Mouse (Mus musculus): ENCODE data around the gene Elp5. TPM values are rescaled to one million over a fixed set of nuclear protein-coding genes. Genes with fewer than 3 reads are reported as not detected.

Elp5 gene
- polyA plus RNA-seq, 1 experiment: 77.6 TPM

DNA sequence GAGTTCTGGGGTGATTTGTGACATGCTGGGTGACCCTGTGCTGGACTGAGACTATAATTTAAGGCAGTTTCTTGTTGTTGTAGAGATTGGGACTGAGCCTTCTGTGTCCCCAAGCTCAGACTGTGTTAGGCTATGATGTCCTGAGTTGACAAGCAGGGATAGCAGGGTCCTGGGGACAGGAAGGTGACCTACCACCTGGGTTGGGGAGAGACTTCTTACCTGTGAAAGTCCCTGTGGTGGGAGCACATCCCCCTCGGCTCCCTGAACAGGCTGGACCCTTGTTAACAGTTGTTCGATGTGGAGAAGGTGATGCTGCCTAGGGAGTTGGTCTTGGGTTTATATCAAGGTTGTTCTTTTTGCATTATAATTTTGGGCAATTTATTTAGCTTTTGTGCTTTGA is 20.2 kb upstream of the Elp5 start:
- peaks cover 50% of the 10 kb centered on the region for H3K36me3 ChIP-seq (ENCODE audit: control insufficient read depth, insufficient read depth, low read length, poor library complexity, severe bottlenecking)
- H3K4me3 ChIP-seq (ENCODE audit: low read depth, low read length): peak overlapping the region; percentile 29

DNA sequence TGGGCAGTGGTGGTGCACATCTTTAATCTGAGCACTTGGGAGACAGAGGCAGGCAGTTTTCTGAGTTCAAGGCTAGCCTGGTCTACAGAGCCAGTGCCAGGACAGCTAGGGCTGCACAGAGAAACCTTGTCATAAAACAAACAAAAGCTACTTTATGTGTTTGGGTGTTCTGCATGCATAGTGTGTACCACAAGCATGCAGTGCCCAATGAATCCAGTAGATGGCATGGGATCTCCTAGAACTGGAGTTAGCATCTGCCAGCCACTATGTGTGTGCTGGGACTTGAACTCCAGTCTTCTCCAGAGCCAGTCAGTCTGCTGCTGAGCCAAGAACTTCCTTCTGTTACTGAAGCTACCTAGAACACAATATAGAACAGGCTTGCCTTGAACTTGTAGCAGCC is 19.5 kb upstream of the Elp5 start:
- Histone ChIP-seq H3K4me3 (ENCODE audit: low read depth, low read length) (peak overlapping the region; percentile 29), H3K9me3 (replicated peaks; ENCODE audit: control insufficient read depth, insufficient read depth, low read length, poor library complexity, severe bottlenecking) (no peaks in the 10 kb centered on the region), H3K27ac (ENCODE audit: insufficient read depth, low read length) (no peak overlapping the region), H3K36me3 (ENCODE audit: control insufficient read depth, insufficient read depth, low read length, poor library complexity, severe bottlenecking) (peaks cover 45% of the 10 kb centered on the region), H3K9ac (ENCODE audit: low read depth, poor library complexity, severe bottlenecking) (peak overlapping the region; percentile 86), H3K4me1 (ENCODE audit: control insufficient read depth, insufficient read depth, low read length) (no peaks in the 10 kb centered on the region), H3K27me3 (ENCODE audit: control insufficient read depth, insufficient read depth, low read length, poor library complexity, severe bottlenecking) (no peaks in the 10 kb centered on the region)
- peak; percentile 32 for TF ChIP-seq CTCF (IDR thresholded peaks at IDR 0.05; ENCODE audit: low read depth, low read length)
- no peak for TF ChIP-seq POLR2A (IDR thresholded peaks at IDR 0.05; ENCODE audit: insufficient read depth, low read length)
- no peak for TF ChIP-seq EP300 (IDR thresholded peaks at IDR 0.05; ENCODE audit: insufficient read depth, low read depth, low read length)

More for the DNA sequence above, 20.2 kb upstream of the Elp5 start:
- H3K9ac ChIP-seq (ENCODE audit: low read depth, poor library complexity, severe bottlenecking): no peak overlapping the region
- no peaks in the 10 kb centered on the region for H3K4me1 ChIP-seq (ENCODE audit: control insufficient read depth, insufficient read depth, low read length)
- TF ChIP-seq EP300 (IDR thresholded peaks at IDR 0.05; ENCODE audit: insufficient read depth, low read depth, low read length): no peak
- no peak for TF ChIP-seq CTCF (IDR thresholded peaks at IDR 0.05; ENCODE audit: low read depth, low read length)
- no peak for TF ChIP-seq POLR2A (IDR thresholded peaks at IDR 0.05; ENCODE audit: insufficient read depth, low read length)
- no peaks in the 10 kb centered on the region for H3K27me3 ChIP-seq (ENCODE audit: control insufficient read depth, insufficient read depth, low read length, poor library complexity, severe bottlenecking)
- H3K9me3 ChIP-seq (replicated peaks; ENCODE audit: control insufficient read depth, insufficient read depth, low read length, poor library complexity, severe bottlenecking): no peaks in the 10 kb centered on the region
- H3K27ac ChIP-seq (ENCODE audit: insufficient read depth, low read length): no peak overlapping the region

DNA sequence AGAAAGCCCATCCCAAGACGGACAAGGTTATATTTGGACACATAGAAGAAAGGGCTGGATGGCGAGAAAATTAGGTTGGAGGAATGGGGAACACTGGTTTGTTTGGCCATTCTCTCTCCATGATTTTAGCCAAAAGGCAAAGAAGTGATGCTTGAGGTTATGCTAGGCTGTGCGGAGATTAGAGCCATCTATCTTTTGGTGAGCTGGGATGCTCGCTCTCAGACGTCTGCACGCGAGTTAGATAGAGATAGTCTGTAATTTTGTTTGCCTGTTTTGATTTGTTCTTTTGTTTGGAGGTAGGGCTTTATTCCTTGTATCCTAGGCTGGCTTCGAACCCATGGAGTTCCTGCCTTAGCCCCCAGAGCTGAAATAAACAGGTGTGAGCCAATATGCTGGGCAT is 18.8 kb upstream of the Elp5 start:
- Histone ChIP-seq H3K4me3 (ENCODE audit: low read depth, low read length) (peak overlapping the region; percentile 87), H3K4me1 (ENCODE audit: control insufficient read depth, insufficient read depth, low read length) (no peaks in the 10 kb centered on the region), H3K9ac (ENCODE audit: low read depth, poor library complexity, severe bottlenecking) (peak overlapping the region; percentile 86), H3K36me3 (ENCODE audit: control insufficient read depth, insufficient read depth, low read length, poor library complexity, severe bottlenecking) (peaks cover 39% of the 10 kb centered on the region), H3K9me3 (replicated peaks; ENCODE audit: control insufficient read depth, insufficient read depth, low read length, poor library complexity, severe bottlenecking) (no peaks in the 10 kb centered on the region), H3K27ac (ENCODE audit: insufficient read depth, low read length) (peak overlapping the region; percentile 73), H3K27me3 (ENCODE audit: control insufficient read depth, insufficient read depth, low read length, poor library complexity, severe bottlenecking) (no peaks in the 10 kb centered on the region)
- TF ChIP-seq CTCF (IDR thresholded peaks at IDR 0.05; ENCODE audit: low read depth, low read length) (no peak), EP300 (IDR thresholded peaks at IDR 0.05; ENCODE audit: insufficient read depth, low read depth, low read length) (no peak), POLR2A (IDR thresholded peaks at IDR 0.05; ENCODE audit: insufficient read depth, low read length) (no peak)

DNA sequence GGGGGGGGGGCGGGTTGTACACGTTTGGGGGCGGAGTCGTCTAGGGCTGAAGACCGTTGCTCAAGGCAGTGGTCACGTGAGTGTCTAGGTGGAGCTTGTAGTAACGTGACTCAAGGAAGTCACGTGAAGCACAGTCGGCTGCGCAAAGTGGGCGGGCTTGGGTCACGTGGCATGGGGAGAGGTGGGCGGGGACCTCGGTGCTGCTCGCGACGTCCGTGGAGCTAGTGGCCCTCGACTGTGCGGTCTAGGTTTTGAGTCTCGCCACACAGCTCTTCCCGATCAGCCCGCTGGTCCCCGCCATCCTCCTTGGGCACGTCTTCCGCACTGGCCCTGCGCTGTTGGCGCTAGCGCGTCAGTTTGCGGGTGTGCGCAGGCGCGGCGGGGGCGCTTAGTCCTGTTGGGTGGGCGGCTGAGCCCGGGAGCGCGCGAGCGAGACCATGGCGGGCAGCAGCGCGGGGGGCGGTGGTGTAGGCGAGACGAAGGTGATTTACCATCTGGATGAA is 18.1 kb upstream of the Elp5 start, which contains the start of gene Dvl2:
Gene Dvl2, plus strand, starts transcription at position 200 of the 503 bp plus-strand sequence.
- peak within 1 kb of the TSS; percentile 86 for H3K9ac ChIP-seq (ENCODE audit: low read depth, poor library complexity, severe bottlenecking)
- peaks cover 33% of the 10 kb centered on the region for H3K36me3 ChIP-seq (ENCODE audit: control insufficient read depth, insufficient read depth, low read length, poor library complexity, severe bottlenecking)
- H3K27ac ChIP-seq (ENCODE audit: insufficient read depth, low read length): peak within 1 kb of the TSS; percentile 73
- TF ChIP-seq EP300 (IDR thresholded peaks at IDR 0.05; ENCODE audit: insufficient read depth, low read depth, low read length): peak; percentile 90
- TF ChIP-seq CTCF (IDR thresholded peaks at IDR 0.05; ENCODE audit: low read depth, low read length): no peak
- TF ChIP-seq POLR2A (IDR thresholded peaks at IDR 0.05; ENCODE audit: insufficient read depth, low read length): peak; percentile 88
- no peaks in the 10 kb centered on the region for H3K27me3 ChIP-seq (ENCODE audit: control insufficient read depth, insufficient read depth, low read length, poor library complexity, severe bottlenecking)
- H3K4me3 ChIP-seq (ENCODE audit: low read depth, low read length): peak within 1 kb of the TSS; percentile 87
- H3K4me1 ChIP-seq (ENCODE audit: control insufficient read depth, insufficient read depth, low read length): no peaks in the 10 kb centered on the region
- H3K9me3 ChIP-seq (replicated peaks; ENCODE audit: control insufficient read depth, insufficient read depth, low read length, poor library complexity, severe bottlenecking): no peaks in the 10 kb centered on the region

DNA sequence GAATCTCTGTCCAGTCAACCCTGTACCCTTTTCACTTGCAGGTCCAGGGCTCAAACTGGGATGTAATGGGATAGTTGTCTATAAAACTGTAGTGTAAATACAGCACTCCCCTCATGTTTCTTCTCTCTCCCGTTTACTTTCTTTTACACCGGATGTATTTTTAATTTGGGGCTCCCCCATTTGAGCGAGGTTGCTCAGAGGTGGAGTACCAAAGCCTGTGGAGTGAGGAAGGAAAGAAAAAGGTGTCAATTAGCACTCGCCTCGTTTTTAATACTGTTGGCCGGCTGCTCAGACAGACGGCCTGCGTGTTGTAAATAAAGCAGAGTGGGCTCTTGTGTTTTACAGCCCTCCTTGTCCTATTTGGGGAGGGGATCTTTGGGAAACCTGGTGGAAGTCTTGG is 17.3 kb upstream of the Elp5 start:
- Histone ChIP-seq H3K4me3 (ENCODE audit: low read depth, low read length) (no peak overlapping the region), H3K9ac (ENCODE audit: low read depth, poor library complexity, severe bottlenecking) (no peak overlapping the region), H3K27me3 (ENCODE audit: control insufficient read depth, insufficient read depth, low read length, poor library complexity, severe bottlenecking) (no peaks in the 10 kb centered on the region), H3K9me3 (replicated peaks; ENCODE audit: control insufficient read depth, insufficient read depth, low read length, poor library complexity, severe bottlenecking) (no peaks in the 10 kb centered on the region), H3K36me3 (ENCODE audit: control insufficient read depth, insufficient read depth, low read length, poor library complexity, severe bottlenecking) (peaks cover 26% of the 10 kb centered on the region), H3K4me1 (ENCODE audit: control insufficient read depth, insufficient read depth, low read length) (no peaks in the 10 kb centered on the region), H3K27ac (ENCODE audit: insufficient read depth, low read length) (peak overlapping the region; percentile 49)
- no peak for TF ChIP-seq EP300 (IDR thresholded peaks at IDR 0.05; ENCODE audit: insufficient read depth, low read depth, low read length)

DNA sequence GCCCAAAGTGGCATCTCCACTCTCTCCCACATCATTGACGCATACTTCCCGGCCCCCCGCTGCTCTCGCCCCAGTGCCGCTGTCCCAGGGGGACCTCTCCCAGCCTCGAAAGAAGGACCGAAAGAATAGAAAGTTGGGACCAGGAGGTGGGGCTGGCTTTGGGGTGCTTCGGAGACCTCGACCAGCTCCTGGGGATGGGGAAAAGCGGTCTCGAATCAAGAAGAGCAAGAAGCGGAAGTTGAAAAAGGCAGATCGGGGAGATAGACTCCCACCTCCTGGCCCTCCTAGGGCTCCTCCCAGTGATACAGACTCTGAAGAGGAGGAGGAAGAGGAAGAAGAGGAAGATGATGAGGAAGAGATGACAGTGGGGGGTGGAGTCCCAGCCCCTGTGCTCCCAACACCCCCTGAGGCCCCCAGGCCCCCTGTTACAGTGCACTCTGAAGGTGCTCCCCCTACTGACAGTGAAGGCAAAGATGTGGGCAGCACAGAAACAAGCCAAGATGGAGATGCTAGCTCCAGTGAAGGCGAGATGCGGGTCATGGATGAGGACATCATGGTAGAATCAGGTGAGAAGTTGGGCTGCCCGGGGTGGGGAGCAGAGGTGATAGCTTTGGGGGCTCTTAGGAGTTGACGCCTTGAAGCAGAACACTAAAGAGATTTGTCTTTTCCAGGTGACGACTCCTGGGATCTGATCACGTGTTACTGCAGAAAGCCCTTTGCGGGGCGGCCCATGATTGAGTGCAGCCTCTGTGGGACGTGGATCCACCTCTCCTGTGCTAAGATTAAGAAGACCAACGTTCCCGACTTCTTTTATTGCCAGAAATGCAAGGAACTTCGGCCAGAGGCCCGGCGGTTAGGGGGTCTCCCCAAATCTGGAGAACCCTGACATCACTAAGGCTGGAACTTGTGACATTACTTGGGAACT is 16.5 kb upstream of the Elp5 start:
- H3K4me1 ChIP-seq (ENCODE audit: control insufficient read depth, insufficient read depth, low read length): no peaks in the 10 kb centered on the region
- no peak overlapping the region for H3K4me3 ChIP-seq (ENCODE audit: low read depth, low read length)
- H3K9ac ChIP-seq (ENCODE audit: low read depth, poor library complexity, severe bottlenecking): no peak overlapping the region
- no peaks in the 10 kb centered on the region for H3K9me3 ChIP-seq (replicated peaks; ENCODE audit: control insufficient read depth, insufficient read depth, low read length, poor library complexity, severe bottlenecking)
- no peaks in the 10 kb centered on the region for H3K27me3 ChIP-seq (ENCODE audit: control insufficient read depth, insufficient read depth, low read length, poor library complexity, severe bottlenecking)
- no peak for TF ChIP-seq POLR2A (IDR thresholded peaks at IDR 0.05; ENCODE audit: insufficient read depth, low read length)
- no peak for TF ChIP-seq EP300 (IDR thresholded peaks at IDR 0.05; ENCODE audit: insufficient read depth, low read depth, low read length)
- TF ChIP-seq CTCF (IDR thresholded peaks at IDR 0.05; ENCODE audit: low read depth, low read length): peak; percentile 45
- peaks cover 26% of the 10 kb centered on the region for H3K36me3 ChIP-seq (ENCODE audit: control insufficient read depth, insufficient read depth, low read length, poor library complexity, severe bottlenecking)
- H3K27ac ChIP-seq (ENCODE audit: insufficient read depth, low read length): no peak overlapping the region

All from ES-Bruce4 (cell line).